Mouse (Mus musculus) liver, embryonic 14.5 days (tissue): Measurements from ENCODE around the gene Lpcat3.

ENCODE experiments used
- CTCF ChIP-seq: IDR thresholded peaks from 2 replicates; pipeline ENCODE4 v1.5.1; 2016; ENCODE audit warnings: antibody characterized with exemption, low read depth, control low read depth
- EP300 ChIP-seq: IDR thresholded peaks from 2 replicates; pipeline ENCODE4 v1.6.1; 2016; ENCODE audit warnings: antibody characterized with exemption, low read depth

DNA sequence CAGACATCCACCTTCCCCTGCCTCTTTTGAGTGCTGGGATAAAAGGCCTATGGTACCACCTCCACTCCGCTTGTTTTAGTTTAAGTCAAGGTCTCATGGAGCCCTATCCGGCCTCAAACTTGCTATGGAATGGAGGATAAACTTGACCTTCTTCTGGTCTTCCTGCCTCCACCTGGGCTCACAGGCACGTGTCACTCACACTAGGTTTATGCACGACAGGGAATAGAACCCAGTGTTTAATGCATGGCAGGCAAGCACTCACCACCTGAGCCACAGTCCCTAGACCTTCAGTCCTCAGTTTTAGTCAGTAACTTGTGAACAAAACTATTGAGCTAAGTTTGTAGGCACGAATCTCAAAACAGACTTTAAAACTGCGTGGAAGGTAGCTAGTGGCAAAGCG lies 68.2 kb downstream of the Lpcat3 start:
- TF ChIP-seq CTCF (no peak), EP300 (no peak)
